25 mouse cellular contexts compared by ENCODE assay signal in the genomic region with DNA sequence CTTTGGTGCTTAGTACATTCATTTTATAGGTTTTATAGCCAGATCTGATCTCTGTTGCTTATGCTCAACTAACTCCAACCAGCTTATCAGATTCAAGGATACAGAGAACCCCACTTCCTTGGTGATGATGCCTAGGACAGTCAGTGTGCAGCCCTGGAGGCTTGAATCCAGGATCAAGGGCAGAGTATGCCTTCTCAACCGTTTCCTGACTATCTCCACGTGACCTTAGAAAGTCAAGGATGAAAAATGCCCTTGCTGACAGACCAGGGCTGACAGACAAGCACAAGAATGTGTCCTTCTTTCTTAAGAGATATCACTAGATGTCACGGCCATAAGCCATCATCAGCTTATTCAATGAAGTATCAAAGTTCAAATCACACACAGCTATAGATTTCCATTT.
"Had no signal": no experiment of that assay in that cellular context is flagged by ENCODE, and none has a peak within 500 bp of the region (broad histone marks: within the 10 kb centered on the region; RNA-seq: fewer than 3 reads in every experiment).

No protein-coding gene starts in this region.

- H3K9me3 ChIP-seq: heart, embryonic 10.5 days; heart, embryonic 12.5 days; hindbrain, embryonic 13.5 days; hindbrain, embryonic 15.5 days; kidney, embryonic 15.5 days; limb, embryonic 13.5 days; limb, embryonic 15.5 days; liver, embryonic 12.5 days had no signal

- H3K4me3 ChIP-seq: gastrocnemius, adult 2 months; heart, embryonic 10.5 days; heart, embryonic 12.5 days; hindbrain, embryonic 13.5 days; hindbrain, embryonic 15.5 days; kidney, embryonic 15.5 days; limb, embryonic 13.5 days; limb, embryonic 15.5 days; liver, embryonic 12.5 days had no signal

- H3K36me3 ChIP-seq: heart, embryonic 10.5 days; heart, embryonic 12.5 days; hindbrain, embryonic 13.5 days; hindbrain, embryonic 15.5 days; kidney, embryonic 15.5 days; limb, embryonic 13.5 days; limb, embryonic 15.5 days; liver, embryonic 12.5 days had no signal

- H3K4me1 ChIP-seq: limb, embryonic 15.5 days; liver, embryonic 12.5 days had no signal

- ATAC-seq: hindbrain, postnatal 0 days; intestine, embryonic 16.5 days; liver, embryonic 12.5 days had no signal

- DNase-seq: gastrocnemius, postnatal 10 days; gastrocnemius, postnatal 25 days; heart, adult 18-20 months; heart, postnatal 10 days; heart, postnatal 36 days; kidney, adult 11 months; kidney, adult 9 months; kidney, postnatal 14 days; kidney, postnatal 36 days; layer of hippocampus, adult 9-11 months; layer of hippocampus, postnatal 36 days; left cerebral cortex, postnatal 4 days had no signal

- H3K27me3 ChIP-seq: heart, embryonic 12.5 days; hindbrain, embryonic 13.5 days; hindbrain, embryonic 15.5 days; kidney, embryonic 15.5 days; limb, embryonic 13.5 days; limb, embryonic 15.5 days; liver, embryonic 12.5 days had no signal

- H3K4me2 ChIP-seq: heart, embryonic 12.5 days; hindbrain, embryonic 13.5 days; hindbrain, embryonic 15.5 days; kidney, embryonic 15.5 days; limb, embryonic 13.5 days; limb, embryonic 15.5 days; liver, embryonic 12.5 days had no signal

- H3K27ac ChIP-seq: gastrocnemius, adult 2 months; heart, embryonic 10.5 days; hindbrain, embryonic 13.5 days; hindbrain, embryonic 15.5 days; hindbrain, postnatal 0 days; kidney, embryonic 15.5 days; kidney, postnatal 0 days; limb, embryonic 13.5 days; limb, embryonic 15.5 days; liver, embryonic 12.5 days; liver, embryonic 14.5 days had no signal

- H3K9ac ChIP-seq: heart, embryonic 12.5 days; hindbrain, embryonic 13.5 days; hindbrain, embryonic 15.5 days; kidney, embryonic 15.5 days; limb, embryonic 13.5 days; limb, embryonic 15.5 days; liver, embryonic 12.5 days; liver, embryonic 14.5 days had no signal
